Mouse (Mus musculus): ENCODE measurements around the gene Nkain2. TPM values are rescaled to one million over a fixed set of nuclear protein-coding genes. Genes with fewer than 3 reads are reported as not detected.

Nkain2 gene
- polyA plus RNA-seq, 1 experiment from 2014 or later: 2.3 TPM

GRCm38 (mm10) chr10:32058251-32058650 is 832.0 kb downstream of the Nkain2 start:
- H3K27ac ChIP-seq (ENCODE audit: low read depth): no peak overlapping the region
- no peak for ATAC-seq (replicated peaks; ENCODE audit: low FRiP score, low TSS enrichment, low read depth)
- H3K9me3 ChIP-seq (ENCODE audit: control insufficient read depth, low read length): no peaks in the 10 kb centered on the region
- no peak overlapping the region for H3K4me2 ChIP-seq (ENCODE audit: low read length)
- no peak overlapping the region for H3K9ac ChIP-seq (ENCODE audit: low read length)
- no peak for DNase-seq (ENCODE audit: low spot score)
- H3K36me3 ChIP-seq (ENCODE audit: control insufficient read depth, insufficient read depth, low read length): no peaks in the 10 kb centered on the region
- no peaks in the 10 kb centered on the region for H3K4me1 ChIP-seq (replicated peaks; ENCODE audit: control insufficient read depth, insufficient read depth, low read length)
- H3K4me3 ChIP-seq (ENCODE audit: low read depth, low read length): no peak overlapping the region
- 83% methylated on average over 2 of the region's 2 CpGs for WGBS
- H3K27me3 ChIP-seq (replicated peaks; ENCODE audit: control insufficient read depth, insufficient read depth, low read length): no peaks in the 10 kb centered on the region

DNA sequence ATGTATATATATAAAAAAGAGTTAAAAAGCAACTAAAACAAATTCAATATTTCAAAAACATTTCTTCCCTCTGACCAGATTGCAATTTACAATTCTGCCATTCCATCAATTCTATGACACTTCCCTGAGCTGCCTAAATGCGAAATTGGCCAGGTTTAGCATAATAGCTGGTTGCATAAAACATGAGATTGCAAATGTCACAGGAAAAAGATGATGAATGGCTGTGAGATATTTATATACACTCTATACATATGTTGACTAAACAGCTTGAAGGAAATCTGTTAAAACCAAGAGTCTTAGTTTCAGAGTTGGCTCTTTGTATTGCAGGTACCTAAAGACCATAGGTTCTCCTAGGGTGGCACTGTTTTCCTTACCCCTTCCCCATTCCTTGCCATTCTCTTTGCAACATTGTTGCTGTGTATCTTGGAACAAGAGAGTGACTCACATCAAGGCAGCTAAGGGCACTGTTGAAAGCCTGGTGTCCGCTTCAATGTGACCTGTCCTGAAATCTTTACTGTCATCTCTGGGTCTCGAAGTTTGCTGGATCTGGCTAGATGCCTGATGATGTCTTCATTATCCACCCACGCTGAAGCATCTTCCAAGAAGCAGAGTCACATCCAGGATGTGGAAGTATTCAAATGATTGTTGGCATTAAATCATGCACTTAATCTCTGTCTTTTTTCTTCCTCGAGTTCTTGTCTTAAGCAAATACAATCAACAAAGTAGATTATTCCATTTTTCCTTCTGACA is 837.5 kb downstream of the Nkain2 start:
- H3K4me3 ChIP-seq (ENCODE audit: low read depth, low read length): no peak overlapping the region
- DNase-seq (ENCODE audit: low spot score): no peak
- no peak overlapping the region for H3K9ac ChIP-seq (ENCODE audit: low read length)
- no peaks in the 10 kb centered on the region for H3K36me3 ChIP-seq (ENCODE audit: control insufficient read depth, insufficient read depth, low read length)
- 78% methylated on average over 5 of the region's 5 CpGs for WGBS
- H3K27ac ChIP-seq (ENCODE audit: low read depth): no peak overlapping the region
- no peaks in the 10 kb centered on the region for H3K9me3 ChIP-seq (ENCODE audit: control insufficient read depth, low read length)
- no peak overlapping the region for H3K4me2 ChIP-seq (ENCODE audit: low read length)
- H3K27me3 ChIP-seq (replicated peaks; ENCODE audit: control insufficient read depth, insufficient read depth, low read length): no peaks in the 10 kb centered on the region
- H3K4me1 ChIP-seq (replicated peaks; ENCODE audit: control insufficient read depth, insufficient read depth, low read length): no peaks in the 10 kb centered on the region
- no peak for ATAC-seq (replicated peaks; ENCODE audit: low FRiP score, low TSS enrichment, low read depth)

- H3K4me3 ChIP-seq (ENCODE audit: low read depth, low read length): no peak overlapping the region
- ATAC-seq (replicated peaks; ENCODE audit: low FRiP score, low TSS enrichment, low read depth) (no peak), DNase-seq (ENCODE audit: low spot score) (no peak)
- H3K9me3 ChIP-seq (ENCODE audit: control insufficient read depth, low read length): no peaks in the 10 kb centered on the region
- no peak overlapping the region for H3K4me2 ChIP-seq (ENCODE audit: low read length)
- H3K36me3 ChIP-seq (ENCODE audit: control insufficient read depth, insufficient read depth, low read length): no peaks in the 10 kb centered on the region
- no peaks in the 10 kb centered on the region for H3K4me1 ChIP-seq (replicated peaks; ENCODE audit: control insufficient read depth, insufficient read depth, low read length)
- H3K27ac ChIP-seq (ENCODE audit: low read depth): no peak overlapping the region
- no peak overlapping the region for H3K9ac ChIP-seq (ENCODE audit: low read length)
- WGBS: 79% methylated on average over 6 of the region's 6 CpGs
- H3K27me3 ChIP-seq (replicated peaks; ENCODE audit: control insufficient read depth, insufficient read depth, low read length): no peaks in the 10 kb centered on the region
Observed at GRCm38 (mm10) chr10:32052045-32052444, 838.2 kb downstream of the Nkain2 start.

DNA sequence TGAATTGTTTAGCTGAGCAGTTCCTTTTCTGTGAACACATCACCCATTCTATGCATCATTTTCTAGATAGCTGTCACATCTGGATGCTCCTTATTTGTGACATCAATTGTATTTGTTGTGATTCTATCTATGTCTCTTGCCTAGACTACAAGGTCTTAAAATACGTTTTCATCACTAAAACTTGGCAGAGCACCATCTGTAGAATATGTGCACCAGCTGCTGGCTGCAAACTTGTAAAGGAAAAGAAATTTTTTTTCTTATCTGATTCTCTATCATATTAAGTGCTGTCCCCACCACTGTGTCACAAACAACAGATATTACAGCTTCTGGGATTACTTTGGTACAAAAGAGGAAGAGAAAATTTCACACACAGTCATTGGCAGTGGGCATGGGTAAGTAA is 860.3 kb downstream of the Nkain2 start:
- no peaks in the 10 kb centered on the region for H3K27me3 ChIP-seq (replicated peaks; ENCODE audit: control insufficient read depth, insufficient read depth, low read length)
- ATAC-seq (replicated peaks; ENCODE audit: low FRiP score, low TSS enrichment, low read depth): no peak
- H3K9ac ChIP-seq (ENCODE audit: low read length): no peak overlapping the region
- no peak overlapping the region for H3K4me3 ChIP-seq (ENCODE audit: low read depth, low read length)
- WGBS: 54% methylated on average over 1 of the region's 1 CpGs
- DNase-seq (ENCODE audit: low spot score): no peak
- no peak overlapping the region for H3K27ac ChIP-seq (ENCODE audit: low read depth)
- H3K9me3 ChIP-seq (ENCODE audit: control insufficient read depth, low read length): no peaks in the 10 kb centered on the region
- H3K4me1 ChIP-seq (replicated peaks; ENCODE audit: control insufficient read depth, insufficient read depth, low read length): no peaks in the 10 kb centered on the region
- no peak overlapping the region for H3K4me2 ChIP-seq (ENCODE audit: low read length)
- H3K36me3 ChIP-seq (ENCODE audit: control insufficient read depth, insufficient read depth, low read length): no peaks in the 10 kb centered on the region

DNA sequence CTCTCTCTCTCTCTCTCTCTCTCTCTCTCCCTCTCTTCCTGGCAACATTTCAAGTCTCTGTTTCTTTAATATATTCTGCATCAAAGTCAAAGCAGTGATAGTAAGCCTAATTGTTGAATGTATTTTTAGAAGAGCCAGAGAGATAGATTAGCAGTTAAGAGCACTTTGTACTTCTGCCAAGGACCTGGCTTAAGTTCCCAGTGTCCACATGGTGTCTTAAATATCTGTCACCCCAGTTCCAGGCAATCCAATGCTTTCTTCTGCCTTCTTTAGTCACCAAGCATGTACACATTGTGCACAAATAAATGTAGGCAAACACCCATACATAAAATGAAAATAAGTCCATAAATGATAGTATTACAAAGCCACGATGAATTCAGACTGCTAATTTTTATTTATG is 871.9 kb downstream of the Nkain2 start:
- H3K36me3 ChIP-seq (ENCODE audit: control insufficient read depth, insufficient read depth, low read length): no peaks in the 10 kb centered on the region
- H3K4me1 ChIP-seq (replicated peaks; ENCODE audit: control insufficient read depth, insufficient read depth, low read length): no peaks in the 10 kb centered on the region
- no peaks in the 10 kb centered on the region for H3K27me3 ChIP-seq (replicated peaks; ENCODE audit: control insufficient read depth, insufficient read depth, low read length)
- DNase-seq (ENCODE audit: low spot score) (no peak), ATAC-seq (replicated peaks; ENCODE audit: low FRiP score, low TSS enrichment, low read depth) (no peak)
- no peak overlapping the region for H3K4me3 ChIP-seq (ENCODE audit: low read depth, low read length)
- no peak overlapping the region for H3K9ac ChIP-seq (ENCODE audit: low read length)
- 62% methylated on average over 1 of the region's 1 CpGs for WGBS
- no peak overlapping the region for H3K4me2 ChIP-seq (ENCODE audit: low read length)
- H3K9me3 ChIP-seq (ENCODE audit: control insufficient read depth, low read length): no peaks in the 10 kb centered on the region
- no peak overlapping the region for H3K27ac ChIP-seq (ENCODE audit: low read depth)

GRCm38 (mm10) chr10:32001216-32001753 is 889.0 kb downstream of the Nkain2 start:
- Histone ChIP-seq H3K4me2 (ENCODE audit: low read length) (no peak overlapping the region), H3K4me1 (replicated peaks; ENCODE audit: control insufficient read depth, insufficient read depth, low read length) (no peaks in the 10 kb centered on the region), H3K4me3 (ENCODE audit: low read depth, low read length) (no peak overlapping the region), H3K9me3 (ENCODE audit: control insufficient read depth, low read length) (no peaks in the 10 kb centered on the region), H3K27ac (ENCODE audit: low read depth) (no peak overlapping the region), H3K27me3 (replicated peaks; ENCODE audit: control insufficient read depth, insufficient read depth, low read length) (no peaks in the 10 kb centered on the region), H3K9ac (ENCODE audit: low read length) (no peak overlapping the region), H3K36me3 (ENCODE audit: control insufficient read depth, insufficient read depth, low read length) (no peaks in the 10 kb centered on the region)
- DNase-seq (ENCODE audit: low spot score) (no peak), ATAC-seq (replicated peaks; ENCODE audit: low FRiP score, low TSS enrichment, low read depth) (no peak)
- WGBS: 74% methylated on average over 1 of the region's 1 CpGs

DNA sequence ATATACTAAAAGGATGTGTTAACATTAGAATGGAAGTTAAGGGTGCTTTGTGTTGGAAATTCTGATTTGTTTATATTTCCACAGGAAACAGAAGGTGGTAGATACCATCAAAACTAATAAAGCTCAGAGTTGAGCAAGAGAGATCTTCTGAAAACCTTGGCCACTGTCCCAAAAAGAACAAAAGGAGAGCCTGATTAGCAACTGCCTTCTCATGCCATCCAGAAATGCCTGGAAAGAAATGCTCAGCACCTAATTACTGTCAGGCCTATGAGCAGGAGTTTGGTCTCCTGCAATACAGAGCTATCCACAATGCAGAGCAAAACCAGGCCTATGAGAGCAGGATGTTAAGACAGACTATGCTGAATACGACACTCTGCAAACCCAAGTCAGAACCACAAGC is 897.1 kb downstream of the Nkain2 start:
- no peaks in the 10 kb centered on the region for H3K9me3 ChIP-seq (ENCODE audit: control insufficient read depth, low read length)
- H3K27me3 ChIP-seq (replicated peaks; ENCODE audit: control insufficient read depth, insufficient read depth, low read length): no peaks in the 10 kb centered on the region
- no peak overlapping the region for H3K9ac ChIP-seq (ENCODE audit: low read length)
- no peaks in the 10 kb centered on the region for H3K4me1 ChIP-seq (replicated peaks; ENCODE audit: control insufficient read depth, insufficient read depth, low read length)
- no peak overlapping the region for H3K4me2 ChIP-seq (ENCODE audit: low read length)
- DNase-seq (ENCODE audit: low spot score): no peak
- no peak overlapping the region for H3K4me3 ChIP-seq (ENCODE audit: low read depth, low read length)
- no peaks in the 10 kb centered on the region for H3K36me3 ChIP-seq (ENCODE audit: control insufficient read depth, insufficient read depth, low read length)
- WGBS: 63% methylated on average over 1 of the region's 1 CpGs
- no peak for ATAC-seq (replicated peaks; ENCODE audit: low FRiP score, low TSS enrichment, low read depth)
- H3K27ac ChIP-seq (ENCODE audit: low read depth): no peak overlapping the region

- Histone ChIP-seq H3K36me3 (ENCODE audit: control insufficient read depth, insufficient read depth, low read length) (no peaks in the 10 kb centered on the region), H3K27ac (ENCODE audit: low read depth) (no peak overlapping the region), H3K9me3 (ENCODE audit: control insufficient read depth, low read length) (no peaks in the 10 kb centered on the region), H3K4me3 (ENCODE audit: low read depth, low read length) (no peak overlapping the region), H3K9ac (ENCODE audit: low read length) (no peak overlapping the region), H3K4me2 (ENCODE audit: low read length) (no peak overlapping the region), H3K4me1 (replicated peaks; ENCODE audit: control insufficient read depth, insufficient read depth, low read length) (no peaks in the 10 kb centered on the region), H3K27me3 (replicated peaks; ENCODE audit: control insufficient read depth, insufficient read depth, low read length) (no peaks in the 10 kb centered on the region)
- ATAC-seq (replicated peaks; ENCODE audit: low FRiP score, low TSS enrichment, low read depth): no peak
- no peak for DNase-seq (ENCODE audit: low spot score)
Observed at GRCm38 (mm10) chr10:31978387-31978786, 911.9 kb downstream of the Nkain2 start.

DNA sequence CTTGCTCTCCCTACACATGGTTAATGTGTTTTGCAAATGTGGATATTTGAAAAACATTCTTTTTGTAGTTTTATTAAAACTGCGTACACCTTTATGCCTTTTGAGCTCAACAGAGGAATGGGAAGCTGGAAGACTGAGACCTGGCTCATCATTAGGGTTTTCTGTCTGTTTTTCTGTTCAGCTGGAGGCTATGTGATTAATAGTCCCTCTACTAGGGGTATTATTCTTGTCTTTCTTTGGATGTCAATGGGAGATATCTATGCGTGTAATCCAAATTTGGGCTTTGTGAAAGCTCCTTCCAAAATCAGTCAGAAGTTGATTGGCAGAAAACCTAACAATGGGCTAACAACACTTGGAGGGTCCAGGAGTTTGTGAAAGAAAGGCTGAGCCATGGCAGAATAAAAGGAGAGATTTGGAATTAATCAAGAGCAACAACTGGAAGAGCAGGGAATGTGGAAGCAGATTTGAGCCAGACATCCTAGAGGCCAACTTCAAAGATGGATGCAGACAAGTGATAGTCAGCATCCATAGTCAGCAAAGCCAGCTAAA is 943.0 kb downstream of the Nkain2 start:
- H3K4me1 ChIP-seq (replicated peaks; ENCODE audit: control insufficient read depth, insufficient read depth, low read length): no peaks in the 10 kb centered on the region
- no peaks in the 10 kb centered on the region for H3K9me3 ChIP-seq (ENCODE audit: control insufficient read depth, low read length)
- H3K36me3 ChIP-seq (ENCODE audit: control insufficient read depth, insufficient read depth, low read length): no peaks in the 10 kb centered on the region
- ATAC-seq (replicated peaks; ENCODE audit: low FRiP score, low TSS enrichment, low read depth) (no peak), DNase-seq (ENCODE audit: low spot score) (no peak)
- 86% methylated on average over 2 of the region's 2 CpGs for WGBS
- H3K9ac ChIP-seq (ENCODE audit: low read length): no peak overlapping the region
- no peak overlapping the region for H3K27ac ChIP-seq (ENCODE audit: low read depth)
- H3K27me3 ChIP-seq (replicated peaks; ENCODE audit: control insufficient read depth, insufficient read depth, low read length): no peaks in the 10 kb centered on the region
- H3K4me3 ChIP-seq (ENCODE audit: low read depth, low read length): no peak overlapping the region
- H3K4me2 ChIP-seq (ENCODE audit: low read length): no peak overlapping the region

Data from intestine, embryonic 14.5 days (tissue).